Mouse (Mus musculus) E14TG2a.4 (cell line): ENCODE results near the gene Etnk1.

Source experiments
- H3K27me3 ChIP-seq: 2 replicates; pipeline ENCODE4 v1.6.1; 2014; ENCODE audit warnings: low read length, control low read depth; ENCODE audit not compliant: insufficient read depth
- H3K36me3 ChIP-seq: 2 replicates; pipeline ENCODE4 v1.6.1; 2014; ENCODE audit warnings: low read length, control low read depth; ENCODE audit not compliant: insufficient read depth
- H3K4me1 ChIP-seq: replicated peaks from 2 replicates; pipeline ENCODE4 v1.6.1; 2014; ENCODE audit warnings: low read depth, low read length, control low read depth
- H3K4me3 ChIP-seq: replicated peaks from 2 replicates; pipeline ENCODE4 v1.5.1; 2014; ENCODE audit warnings: mild to moderate bottlenecking, low read length
- H3K9me3 ChIP-seq: 2 replicates; pipeline ENCODE4 v1.6.1; 2014; ENCODE audit warnings: low read length, control low read depth
- CTCF ChIP-seq: conservative IDR thresholded peaks from 2 replicates; pipeline ENCODE4 v1.5.1; 2014; ENCODE audit warnings: low read length
- NANOG ChIP-seq: IDR thresholded peaks from 2 replicates; pipeline ENCODE4 v1.6.1; 2014; ENCODE audit warnings: borderline replicate concordance, low read length, mixed read lengths
- POU5F1 ChIP-seq: IDR thresholded peaks from 2 replicates; pipeline ENCODE4 v1.6.1; 2014; ENCODE audit warnings: low read length, borderline replicate concordance

Etnk1 gene

DNA sequence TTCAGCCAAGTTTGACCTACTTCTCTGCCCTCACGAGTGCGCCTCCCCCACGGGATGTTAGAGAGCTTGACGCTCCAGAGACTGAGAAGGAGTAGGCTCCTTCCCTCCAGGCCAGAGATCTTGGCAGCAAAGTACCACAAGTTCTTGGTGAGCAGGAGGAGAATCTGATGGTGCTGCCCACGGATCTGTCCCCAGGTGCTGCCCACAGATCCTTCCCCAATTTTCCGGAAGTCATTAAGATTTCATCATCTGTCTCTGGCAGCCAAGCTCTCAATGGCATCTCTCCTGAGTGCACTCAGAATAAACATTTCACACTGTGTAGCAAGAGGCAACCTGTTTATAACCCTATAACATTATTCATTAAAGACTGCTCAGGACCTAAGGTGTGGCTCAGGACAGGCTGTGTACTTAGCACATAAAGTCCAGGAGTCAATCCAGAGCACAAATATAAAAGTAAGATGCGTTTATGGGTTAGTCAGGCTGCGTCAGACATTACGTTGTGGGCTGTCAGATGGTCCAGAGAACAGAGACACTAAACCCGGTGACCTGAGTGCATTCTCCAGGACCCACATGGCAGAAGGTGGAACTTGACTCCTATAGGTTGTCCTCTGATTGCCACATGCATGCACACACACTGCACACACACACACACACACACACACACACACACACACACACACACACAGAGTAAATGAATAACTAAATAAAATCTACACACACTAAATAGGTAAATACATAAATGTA is 13.1 kb upstream of the Etnk1 start:
- H3K36me3 ChIP-seq: no peaks in the 10 kb centered on the region
- TF ChIP-seq NANOG (no peak), POU5F1 (no peak), CTCF (no peak)
- no peaks in the 10 kb centered on the region for H3K9me3 ChIP-seq
- H3K4me3 ChIP-seq: no peak overlapping the region
- H3K27me3 ChIP-seq: no peaks in the 10 kb centered on the region
- peaks cover 95% of the 10 kb centered on the region for H3K4me1 ChIP-seq

DNA sequence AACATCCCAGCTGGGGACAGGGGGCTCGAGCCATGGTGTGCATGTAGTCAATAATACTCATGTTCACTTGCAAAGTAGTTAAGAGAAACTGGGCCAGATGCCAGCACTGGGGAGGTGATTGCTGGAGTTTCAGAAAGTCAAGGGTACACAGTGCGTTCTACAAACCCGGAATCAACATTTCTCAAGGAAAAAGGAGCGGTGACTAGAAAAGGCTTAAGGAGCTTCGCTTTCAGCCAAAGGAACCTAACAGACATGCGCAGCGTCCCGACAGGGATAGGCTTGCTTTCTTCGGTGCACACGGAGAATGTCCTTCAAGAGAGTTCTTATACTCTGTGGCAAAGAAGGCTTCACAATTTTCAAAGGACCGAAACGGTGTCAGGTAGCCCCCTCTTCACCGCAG is 12.1 kb upstream of the Etnk1 start:
- H3K27me3 ChIP-seq: no peaks in the 10 kb centered on the region

DNA sequence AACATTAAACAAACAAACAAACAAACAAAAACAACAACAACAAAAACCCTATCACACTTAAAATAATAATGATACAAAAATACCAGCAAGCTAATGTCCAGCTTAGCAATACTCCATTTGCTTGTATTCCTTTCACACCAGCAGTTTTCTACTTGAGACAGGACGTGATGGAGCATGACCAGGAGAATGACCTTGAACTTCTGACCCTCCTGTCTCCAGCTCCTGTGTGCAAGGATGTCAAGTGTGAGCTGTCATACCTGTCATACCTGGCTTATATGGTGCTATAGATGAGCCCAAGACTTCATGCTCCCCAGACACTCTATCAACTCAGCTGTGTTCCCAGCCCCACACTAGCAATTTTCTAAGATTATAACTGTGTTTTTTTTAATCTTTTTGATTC is 11.0 kb upstream of the Etnk1 start:
- Histone ChIP-seq H3K4me3 (0 out of 2 replicates have a peak overlapping the region, but pooled peaks have one; percentile 2), H3K9me3 (no peaks in the 10 kb centered on the region), H3K4me1 (peaks cover 91% of the 10 kb centered on the region), H3K36me3 (no peaks in the 10 kb centered on the region), H3K27me3 (no peaks in the 10 kb centered on the region)
- TF ChIP-seq POU5F1 (no peak), NANOG (no peak; the same call in 1 of the 2 replicates), CTCF (no peak)

More for the DNA sequence above, 12.1 kb upstream of the Etnk1 start:
- TF ChIP-seq NANOG (no peak), POU5F1 (no peak), CTCF (no peak)
- H3K4me3 ChIP-seq: no peak overlapping the region
- peaks cover 95% of the 10 kb centered on the region for H3K4me1 ChIP-seq
- no peaks in the 10 kb centered on the region for H3K9me3 ChIP-seq
- no peaks in the 10 kb centered on the region for H3K36me3 ChIP-seq

DNA sequence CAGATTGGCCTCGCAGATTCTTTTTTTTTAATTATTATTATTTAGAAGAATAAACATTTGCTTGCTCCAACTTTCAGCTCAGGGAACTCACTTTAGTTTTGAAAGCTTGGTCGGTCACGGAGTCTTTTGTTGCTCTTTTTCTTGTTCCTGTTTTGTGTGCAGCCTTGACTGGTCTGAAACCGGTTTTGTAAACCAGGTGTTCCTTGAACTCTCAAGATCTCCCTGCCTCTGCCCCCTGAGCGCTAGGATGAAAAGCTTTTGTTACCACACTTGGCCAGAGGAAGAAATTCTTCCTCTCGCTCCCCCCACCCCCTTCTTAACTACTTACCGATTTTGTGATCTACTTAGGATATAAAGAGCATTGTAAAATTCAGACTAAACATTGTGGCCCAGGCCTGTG is 10.3 kb upstream of the Etnk1 start:
- H3K27me3 ChIP-seq: no peaks in the 10 kb centered on the region
- peaks cover 92% of the 10 kb centered on the region for H3K4me1 ChIP-seq
- H3K4me3 ChIP-seq: no peak overlapping the region; the same call in 1 of the 2 replicates
- H3K9me3 ChIP-seq: no peaks in the 10 kb centered on the region
- H3K36me3 ChIP-seq: no peaks in the 10 kb centered on the region
- no peak for TF ChIP-seq CTCF

DNA sequence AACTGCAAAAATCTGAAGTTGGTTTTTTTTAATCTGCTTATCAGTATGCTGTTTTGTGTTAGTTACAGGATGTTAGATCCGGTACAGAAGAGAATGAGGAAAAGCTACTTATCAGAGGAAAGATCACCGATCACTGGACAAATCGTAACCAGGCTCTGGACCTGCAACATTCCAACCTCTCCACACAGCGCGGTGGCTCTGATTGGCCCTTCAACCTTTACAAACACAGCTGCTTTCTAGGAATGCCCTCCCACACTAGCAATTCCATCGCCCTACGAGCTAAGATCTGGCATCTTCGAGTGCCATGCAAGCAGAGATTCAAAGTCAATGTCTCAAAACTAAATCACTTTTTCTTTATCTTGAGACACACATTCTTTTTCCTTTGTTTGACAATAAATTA is 9.6 kb upstream of the Etnk1 start:
- TF ChIP-seq CTCF (no peak), POU5F1 (no peak), NANOG (no peak)

GRCm38 (mm10) chr6:143160572-143161231 is 6.3 kb upstream of the Etnk1 start:
- Histone ChIP-seq H3K36me3 (no peaks in the 10 kb centered on the region), H3K4me1 (peaks cover 87% of the 10 kb centered on the region), H3K4me3 (no peak overlapping the region), H3K27me3 (no peaks in the 10 kb centered on the region), H3K9me3 (no peaks in the 10 kb centered on the region)
- TF ChIP-seq POU5F1: no peak
- TF ChIP-seq NANOG: no peak
- no peak for TF ChIP-seq CTCF

More for the DNA sequence above, 9.6 kb upstream of the Etnk1 start:
- H3K36me3 ChIP-seq: no peaks in the 10 kb centered on the region
- H3K4me1 ChIP-seq: peaks cover 92% of the 10 kb centered on the region
- no peak overlapping the region; the same call in 1 of the 2 replicates for H3K4me3 ChIP-seq
- H3K27me3 ChIP-seq: no peaks in the 10 kb centered on the region
- H3K9me3 ChIP-seq: no peaks in the 10 kb centered on the region

GRCm38 (mm10) chr6:143162161-143162877 is 4.7 kb upstream of the Etnk1 start:
- TF ChIP-seq POU5F1: no peak
- TF ChIP-seq CTCF: no peak
- no peak for TF ChIP-seq NANOG
- H3K4me1 ChIP-seq: peaks cover 83% of the 10 kb centered on the region
- no peaks in the 10 kb centered on the region for H3K9me3 ChIP-seq
- H3K4me3 ChIP-seq: peak overlapping the region; percentile 37; the same call in 1 of the 2 replicates
- no peaks in the 10 kb centered on the region for H3K36me3 ChIP-seq
- no peaks in the 10 kb centered on the region for H3K27me3 ChIP-seq
